Mouse (Mus musculus): ENCODE results near the gene Itpr1.

Gene Itpr1

DNA sequence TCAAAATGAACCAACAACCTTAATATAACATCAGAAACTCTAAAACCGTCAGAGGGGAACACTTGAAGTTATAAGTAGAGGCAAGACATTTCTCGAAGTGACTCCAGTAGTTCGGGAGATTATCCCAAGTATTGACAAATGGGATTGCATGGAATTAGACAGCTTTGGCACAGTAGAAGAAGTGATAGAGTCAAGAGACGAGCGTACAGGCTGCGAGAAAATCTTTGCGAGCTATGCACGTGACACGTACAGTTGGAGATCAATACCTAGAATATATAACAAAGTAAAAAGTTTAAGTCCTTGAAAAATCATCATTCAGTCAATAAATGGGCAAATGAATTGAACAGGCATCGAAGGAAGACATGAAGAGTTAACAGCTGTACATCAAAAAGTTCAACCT, 112.5 kb downstream of the Itpr1 start:
- no peak for DNase-seq (ENCODE audit: low spot score)

GRCm38 (mm10) chr6:108325948-108326411, 113.1 kb downstream of the Itpr1 start:
- no peak for DNase-seq (ENCODE audit: low spot score)

DNA sequence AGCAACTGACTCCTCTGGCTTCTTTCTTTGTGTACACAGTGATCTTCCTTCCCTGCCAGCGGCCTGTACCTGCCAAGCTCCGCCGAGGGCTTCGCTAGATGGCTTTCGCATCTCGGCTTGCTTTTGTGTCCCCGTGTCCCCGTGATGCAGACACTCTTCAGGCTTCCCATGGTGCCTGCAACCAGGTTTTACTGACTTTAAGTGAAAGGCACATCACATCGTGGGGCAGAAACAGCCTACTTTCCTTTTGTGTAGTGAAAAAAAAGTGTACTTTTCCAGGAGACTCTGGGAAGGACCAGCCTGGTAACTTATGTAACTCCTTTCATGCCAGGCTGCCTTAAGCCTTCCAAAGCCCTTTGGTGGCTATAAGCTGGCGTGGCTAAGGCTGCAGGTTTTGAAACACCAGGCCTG, 113.9 kb downstream of the Itpr1 start:
- no peak for DNase-seq (ENCODE audit: low spot score)

DNA sequence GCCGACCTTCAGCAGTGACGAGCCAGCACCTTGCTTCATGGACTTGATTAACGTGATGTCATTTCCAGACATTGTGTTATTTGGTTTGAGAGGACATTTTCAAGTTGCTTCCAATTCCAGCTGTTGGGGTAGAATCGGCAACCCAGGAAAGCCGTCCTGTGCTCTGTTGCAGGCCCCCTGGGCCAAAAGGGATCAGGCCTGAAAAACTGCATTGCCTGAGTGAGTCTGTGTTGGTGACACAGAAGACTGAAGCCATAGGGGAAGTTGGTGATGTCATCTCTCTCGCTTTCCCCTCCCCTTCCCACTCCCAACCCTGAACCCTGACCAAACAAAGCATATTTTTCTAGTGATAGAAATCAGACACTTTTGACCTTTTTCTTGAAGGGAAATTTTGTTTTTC, 114.7 kb downstream of the Itpr1 start:
- DNase-seq (ENCODE audit: low spot score): no peak

GRCm38 (mm10) chr6:108328296-108328695, 115.4 kb downstream of the Itpr1 start:
- no peak for DNase-seq (ENCODE audit: low spot score)

GRCm38 (mm10) chr6:108330461-108330860, 117.6 kb downstream of the Itpr1 start:
- DNase-seq (ENCODE audit: low spot score): no peak

DNA sequence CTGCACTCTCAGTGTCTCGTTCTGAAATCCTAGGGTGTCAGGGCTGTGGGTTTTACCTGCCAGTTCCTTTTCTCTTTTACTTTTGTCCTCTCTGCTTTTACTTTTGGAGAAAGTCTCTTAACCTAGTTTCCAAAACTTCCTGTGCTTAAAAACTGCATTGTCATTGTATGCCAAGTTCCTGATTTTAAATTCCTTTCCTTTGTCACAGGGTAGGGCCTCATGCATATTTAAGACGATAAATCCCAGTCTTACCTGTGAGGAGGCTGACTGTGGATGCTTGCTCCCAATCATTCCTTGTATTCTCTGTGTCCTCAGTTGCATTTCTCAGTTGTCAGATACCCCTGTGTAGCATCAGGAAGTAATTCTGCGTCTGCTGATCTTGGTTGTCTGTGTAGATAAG, 118.4 kb downstream of the Itpr1 start:
- DNase-seq (ENCODE audit: low spot score): no peak

DNA sequence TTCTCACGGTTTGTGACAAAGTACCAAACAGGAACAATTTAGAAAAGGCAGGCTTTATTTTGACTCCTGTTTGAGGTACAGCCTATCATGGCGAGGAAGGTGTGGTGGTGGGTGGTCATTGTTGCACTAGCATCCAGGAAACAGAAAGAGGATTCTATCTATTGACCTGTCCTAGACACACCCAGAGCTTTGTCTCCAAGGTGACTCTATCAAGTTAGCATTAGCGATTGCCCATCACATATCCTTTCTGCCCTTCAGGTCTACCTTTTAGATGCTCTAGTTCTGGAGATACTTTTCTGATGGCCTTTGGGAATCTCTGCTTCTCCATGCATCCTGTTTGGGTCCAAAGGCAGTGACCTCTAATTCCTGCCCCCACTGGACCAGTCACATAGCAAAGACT, 121.2 kb downstream of the Itpr1 start:
- DNase-seq (ENCODE audit: low spot score): no peak

DNA sequence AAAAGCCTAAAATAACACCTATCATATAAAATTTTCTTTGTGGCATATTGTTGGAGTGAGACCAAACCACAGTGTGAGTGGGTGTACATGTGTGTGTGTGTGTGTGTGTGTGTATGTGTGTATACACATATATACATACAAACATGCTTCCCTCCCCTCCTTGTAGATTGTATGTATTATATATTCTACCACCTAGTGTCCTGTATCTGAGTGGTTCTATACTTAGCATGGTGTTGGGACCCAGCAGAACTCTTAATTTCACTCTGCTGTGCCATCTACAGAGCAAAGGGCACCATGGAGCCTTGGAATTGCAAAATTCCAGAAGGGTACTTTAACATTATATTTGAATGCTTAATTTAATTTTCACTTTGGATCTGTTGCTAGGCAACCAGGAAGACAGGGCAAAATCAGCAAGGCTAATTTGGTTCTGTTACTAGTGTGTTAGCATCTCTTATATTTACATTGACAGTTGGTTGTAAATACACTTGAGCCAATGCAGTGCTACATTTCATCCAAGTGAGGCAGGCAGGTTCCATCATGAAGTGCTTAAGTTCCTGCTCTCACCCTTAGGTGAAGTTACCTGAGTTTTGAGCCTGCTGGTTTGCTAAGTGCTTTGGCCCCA, 122.4 kb downstream of the Itpr1 start:
- DNase-seq (ENCODE audit: low spot score): no peak

- DNase-seq (ENCODE audit: low spot score): no peak
These were observed 123.6 kb downstream of the Itpr1 start for GRCm38 (mm10) chr6:108336506-108336905.

- no peak for DNase-seq (ENCODE audit: low spot score)
These were observed 124.4 kb downstream of the Itpr1 start for GRCm38 (mm10) chr6:108337289-108337688.

DNA sequence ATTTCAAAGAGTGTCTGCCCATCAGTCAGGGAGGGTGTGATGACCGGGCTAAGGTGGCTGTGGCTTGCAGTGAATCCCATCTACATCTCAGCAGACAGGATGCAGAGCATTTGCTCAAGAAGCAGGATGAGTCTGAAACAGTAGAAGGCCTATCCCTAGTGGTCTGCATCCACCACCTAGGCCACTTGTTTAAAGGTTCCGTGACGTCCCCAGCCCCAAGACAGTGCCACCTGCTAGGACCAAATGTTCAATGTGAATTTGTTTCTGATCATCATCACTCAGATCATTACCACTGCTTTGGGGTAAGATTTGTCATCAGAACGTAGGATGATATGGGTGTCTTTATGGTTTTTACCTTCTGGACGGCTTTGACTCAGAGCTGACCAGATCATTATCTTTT, 125.5 kb downstream of the Itpr1 start:
- DNase-seq (ENCODE audit: low spot score): no peak

DNA sequence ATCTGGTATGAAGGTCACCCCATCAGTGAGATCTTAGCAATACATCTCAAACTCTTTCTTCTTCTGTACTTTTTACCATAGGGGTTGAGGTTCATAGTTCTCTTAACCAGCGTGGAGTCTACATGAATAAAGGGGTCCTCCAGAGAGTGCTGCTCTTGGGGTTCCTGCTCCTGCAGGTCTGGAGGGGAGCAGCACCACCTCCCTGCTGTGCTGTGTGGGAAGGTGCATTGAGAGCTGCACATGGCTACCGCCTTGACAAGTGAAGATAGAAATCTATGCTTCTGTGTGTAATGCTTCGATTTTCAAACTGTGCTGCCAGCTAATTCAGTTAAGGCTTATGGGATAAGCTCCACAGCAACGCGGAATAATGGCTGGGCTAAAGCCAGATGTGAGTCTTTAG, 130.1 kb downstream of the Itpr1 start:
- DNase-seq (ENCODE audit: low spot score): no peak

- DNase-seq (ENCODE audit: low spot score): no peak
These were observed 130.9 kb downstream of the Itpr1 start for GRCm38 (mm10) chr6:108343781-108344310.

GRCm38 (mm10) chr6:108350801-108351200, 137.9 kb downstream of the Itpr1 start:
- no peak for DNase-seq (ENCODE audit: low spot score)

- DNase-seq (ENCODE audit: low spot score): no peak
These were observed 139.1 kb downstream of the Itpr1 start for GRCm38 (mm10) chr6:108351998-108352397.

- no peak for DNase-seq (ENCODE audit: low spot score)
These were observed 154.5 kb downstream of the Itpr1 start for GRCm38 (mm10) chr6:108367412-108367811.

DNA sequence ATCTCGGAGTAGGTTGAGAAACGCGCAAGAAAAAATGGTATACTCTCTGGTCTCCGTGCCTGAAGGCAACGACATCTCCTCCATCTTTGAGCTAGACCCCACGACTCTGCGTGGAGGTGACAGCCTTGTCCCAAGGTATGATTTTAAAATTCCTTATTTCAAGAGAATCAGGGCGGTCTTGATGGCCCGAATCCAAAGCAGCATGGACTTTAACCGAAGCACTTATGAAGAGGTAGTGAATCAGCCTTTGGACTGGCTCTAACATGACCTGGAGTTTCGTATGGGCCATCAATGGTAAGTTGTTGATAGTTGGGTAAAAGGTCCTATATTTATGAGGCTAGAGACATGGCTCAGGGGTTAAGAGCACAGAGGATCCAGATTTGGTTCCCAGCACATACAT, 156.1 kb downstream of the Itpr1 start:
- no peak for DNase-seq (ENCODE audit: low spot score)

- DNase-seq (ENCODE audit: low spot score): no peak
These were observed 158.5 kb downstream of the Itpr1 start for GRCm38 (mm10) chr6:108371347-108371893.

DNA sequence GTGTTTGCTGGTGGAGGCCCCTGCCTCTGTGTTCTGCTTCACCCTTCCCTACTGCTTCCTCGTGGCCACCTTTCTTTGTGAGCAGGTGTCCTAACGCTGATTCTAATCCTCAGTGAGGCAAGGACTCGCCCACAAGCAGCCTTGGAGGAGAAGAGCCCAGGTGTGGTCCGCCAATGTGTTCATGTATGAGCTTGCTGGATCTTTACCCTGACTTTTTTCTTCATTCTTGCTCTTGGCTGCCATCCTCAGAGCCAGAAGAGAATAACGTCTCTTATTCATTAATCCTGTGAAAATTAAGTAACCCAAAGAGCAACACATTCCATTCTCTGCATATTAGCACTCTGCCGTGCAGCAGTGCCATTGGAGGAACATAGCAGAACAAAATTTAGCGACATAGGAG, 161.1 kb downstream of the Itpr1 start:
- no peak for DNase-seq (ENCODE audit: low spot score)

GRCm38 (mm10) chr6:108379041-108379440, 166.1 kb downstream of the Itpr1 start:
- no peak for DNase-seq (ENCODE audit: low spot score)

DNA sequence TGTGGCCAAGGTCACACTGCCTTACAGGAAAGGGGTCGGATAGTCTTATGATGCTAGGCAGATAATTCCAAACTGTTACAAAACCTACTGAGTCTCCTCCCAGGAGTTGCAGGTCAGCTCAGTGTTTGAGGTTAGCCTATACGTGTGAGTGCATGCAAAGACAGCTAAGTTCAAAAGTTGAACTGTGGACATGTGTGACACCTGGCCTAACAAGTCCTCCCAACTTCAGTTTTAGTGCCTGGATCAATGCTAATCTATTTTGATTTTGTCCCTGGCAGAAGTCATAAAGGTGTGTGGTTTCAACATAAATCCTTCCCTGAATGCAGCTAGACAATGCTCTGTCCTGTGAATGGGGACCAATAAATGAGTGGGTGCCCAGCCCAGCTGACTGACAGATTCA, 167.3 kb downstream of the Itpr1 start:
- DNase-seq (ENCODE audit: low spot score): no peak

GRCm38 (mm10) chr6:108390624-108391324, 177.9 kb downstream of the Itpr1 start:
- no peak for DNase-seq (ENCODE audit: low spot score)
